Mouse (Mus musculus) hindbrain, embryonic 10.5 days (tissue): ENCODE measurements around the gene Best1. TPM values are rescaled to one million over a fixed set of nuclear protein-coding genes. Genes with fewer than 3 reads are reported as not detected.

ENCODE experiments used
- DNase-seq: peaks from one replicate; pipeline ENCODE4 v3.0.0-alpha.2; 2017; ENCODE audit warnings: low spot score
- H3K27ac ChIP-seq: fragments of 300-500 bp; sonication (generic); 2 replicates; pipeline ENCODE4 v1.5.1; 2016; ENCODE audit warnings: mild to moderate bottlenecking, moderate library complexity
- H3K27me3 ChIP-seq: fragments of 300-500 bp; sonication (generic); 2 replicates; pipeline ENCODE4 v1.6.1; 2016; ENCODE audit warnings: mild to moderate bottlenecking; ENCODE audit not compliant: poor library complexity, insufficient read depth, severe bottlenecking
- H3K36me3 ChIP-seq: fragments of 300-500 bp; sonication (generic); 2 replicates; pipeline ENCODE4 v1.6.1; 2016; ENCODE audit warnings: mild to moderate bottlenecking, moderate library complexity
- H3K4me1 ChIP-seq: fragments of 300-500 bp; sonication (generic); replicated peaks from 2 replicates; pipeline ENCODE4 v1.6.1; 2016; ENCODE audit warnings: mild to moderate bottlenecking
- H3K4me3 ChIP-seq: fragments of 300-500 bp; sonication (generic); 2 replicates; pipeline ENCODE4 v1.5.1; 2016; ENCODE audit warnings: mild to moderate bottlenecking, moderate library complexity
- H3K9me3 ChIP-seq: fragments of 300-500 bp; sonication (generic); 2 replicates; pipeline ENCODE4 v1.6.1; 2016; ENCODE audit warnings: mild to moderate bottlenecking, moderate library complexity
- WGBS: fragments of 180-500 bp; shearing (Covaris S2); methylation state at CpG from one replicate; pipeline ENCODE4 v1.1.7; 2016; 5-methylcytosine and 5-hydroxymethylcytosine counted together
- polyA plus RNA-seq: library from polyadenylated mRNA; unstranded; fragments of >200 nt; fragmentation: Nextera tagmentation; extraction: Ambion mirVana; gene quantifications from 2 replicates; pipeline ENCODE4 v1.2.1, GENCODE M21; 2016

Gene Best1
- polyA plus RNA-seq, 1 experiment from 2014 or later, result 1.8 TPM

DNA sequence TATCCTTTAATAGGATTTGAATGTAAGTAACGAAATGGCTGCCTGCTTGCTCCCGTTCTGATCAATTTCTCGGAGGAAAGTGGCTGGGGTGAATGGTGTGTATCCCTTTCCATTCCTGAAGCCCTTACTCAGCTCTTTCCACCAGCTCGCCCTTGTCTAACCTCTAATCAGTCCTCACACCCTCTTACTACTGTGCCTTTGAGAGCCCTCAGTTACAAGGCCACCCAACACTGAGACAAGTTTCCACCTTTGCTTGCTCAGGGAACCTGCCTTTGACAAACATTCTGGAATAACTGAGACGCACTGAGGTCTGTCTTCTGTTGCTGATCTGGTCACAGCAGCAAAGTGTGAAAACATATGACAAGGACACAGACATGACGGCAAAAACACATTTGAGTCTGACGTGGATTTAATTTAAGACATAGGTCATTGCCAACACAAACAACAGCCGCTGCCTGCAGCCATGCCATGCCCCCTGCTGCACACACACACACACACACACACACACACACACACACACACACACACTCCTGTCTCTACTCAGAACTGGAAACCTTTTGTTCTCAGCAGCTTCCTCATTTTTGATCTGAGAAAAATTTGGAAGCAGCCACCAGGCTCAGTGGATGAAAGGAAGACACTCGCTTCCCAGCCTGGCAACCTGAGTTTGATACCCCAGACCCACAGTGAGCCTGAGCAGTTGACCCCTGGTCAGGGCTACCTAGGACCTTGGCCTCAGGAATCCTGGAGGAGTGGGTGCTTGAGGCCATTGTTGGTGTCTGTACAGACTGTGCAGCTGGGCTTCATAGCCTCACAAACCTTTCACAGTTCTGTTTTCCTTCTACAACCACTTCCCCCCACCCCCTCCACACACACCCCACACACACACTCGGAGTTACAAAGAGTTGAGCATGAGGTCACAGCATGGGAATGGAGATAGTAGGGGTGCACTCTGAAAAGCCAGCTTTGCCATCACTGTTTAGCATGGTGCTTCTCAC is 58.6 kb downstream of the Best1 start:
- no peaks in the 10 kb centered on the region for H3K36me3 ChIP-seq
- no peaks in the 10 kb centered on the region for H3K27me3 ChIP-seq
- no peak overlapping the region for H3K4me3 ChIP-seq
- WGBS, result 63% methylated on average over 10 of the region's 10 CpGs
- H3K4me1 ChIP-seq, result peaks cover 41% of the 10 kb centered on the region
- peak overlapping the region; percentile 41; the same call in 1 of the 2 replicates for H3K27ac ChIP-seq
- DNase-seq, result no peak
- H3K9me3 ChIP-seq, result no peaks in the 10 kb centered on the region

- no peak for DNase-seq
- Histone ChIP-seq H3K4me3 (no peak overlapping the region), H3K27me3 (no peaks in the 10 kb centered on the region), H3K4me1 (peaks cover 41% of the 10 kb centered on the region), H3K9me3 (no peaks in the 10 kb centered on the region), H3K36me3 (no peaks in the 10 kb centered on the region), H3K27ac (peak overlapping the region; percentile 41; the same call in 1 of the 2 replicates)
- WGBS, result 51% methylated on average over 1 of the region's 1 CpGs
These were observed 59.6 kb downstream of the Best1 start for GRCm38 (mm10) chr19:9941809-9942208.

DNA sequence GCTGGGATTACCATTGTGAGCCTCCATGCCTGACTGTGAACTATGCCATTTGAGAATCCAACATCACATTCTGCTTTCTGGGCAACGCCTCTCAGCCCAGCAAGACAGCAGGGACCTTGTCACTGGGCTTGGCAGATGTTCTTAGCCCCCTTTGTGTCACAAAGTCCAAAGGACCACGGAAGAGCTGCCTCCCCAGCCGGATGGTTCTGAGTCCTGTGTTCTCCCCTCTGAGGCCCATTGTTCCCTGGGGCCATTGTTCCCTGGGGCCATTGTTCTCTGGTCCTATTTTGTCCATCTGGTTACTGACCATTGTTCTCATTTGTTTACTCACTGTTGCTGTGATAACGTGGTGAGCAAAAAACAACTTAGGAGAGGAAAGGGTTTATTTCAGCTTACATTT is 60.5 kb downstream of the Best1 start:
- H3K27me3 ChIP-seq, result no peaks in the 10 kb centered on the region
- H3K4me1 ChIP-seq, result peaks cover 45% of the 10 kb centered on the region
- H3K36me3 ChIP-seq, result no peaks in the 10 kb centered on the region
- 11% methylated on average over 4 of the region's 4 CpGs for WGBS
- H3K4me3 ChIP-seq, result no peak overlapping the region
- no peaks in the 10 kb centered on the region for H3K9me3 ChIP-seq
- peak; percentile 60 for DNase-seq
- peak overlapping the region; percentile 64 for H3K27ac ChIP-seq

- DNase-seq, result no peak
- Histone ChIP-seq H3K4me1 (peaks cover 50% of the 10 kb centered on the region), H3K27ac (peak overlapping the region; percentile 50), H3K27me3 (no peaks in the 10 kb centered on the region), H3K36me3 (no peaks in the 10 kb centered on the region), H3K4me3 (no peak overlapping the region), H3K9me3 (no peaks in the 10 kb centered on the region)
- 65% methylated on average over 7 of the region's 7 CpGs for WGBS
These were observed 61.6 kb downstream of the Best1 start for GRCm38 (mm10) chr19:9939841-9940240.

DNA sequence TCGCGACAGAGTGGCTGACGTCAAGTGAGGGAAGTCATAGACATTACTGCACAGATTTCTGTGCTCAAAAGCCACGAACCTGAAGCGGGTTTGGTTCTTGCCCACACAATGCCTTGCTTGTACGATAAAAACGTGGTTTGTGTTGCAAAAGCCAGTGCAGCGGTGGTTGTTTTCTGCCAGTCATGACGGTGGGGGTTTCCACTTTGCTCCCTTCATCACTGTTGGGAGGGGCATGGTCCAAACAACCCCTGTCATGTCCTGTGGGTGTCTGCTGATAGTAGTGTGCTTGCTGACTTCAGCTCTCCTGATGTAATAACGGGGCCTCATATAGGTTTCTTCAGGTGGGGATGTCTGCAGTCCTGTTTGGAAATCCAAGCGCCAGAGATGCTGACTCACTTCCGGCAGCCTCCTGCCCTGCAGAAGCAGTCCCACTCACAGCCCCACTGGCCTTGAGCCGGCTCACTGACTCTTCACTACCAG is 62.6 kb downstream of the Best1 start:
- Histone ChIP-seq H3K4me3 (no peak overlapping the region), H3K9me3 (no peaks in the 10 kb centered on the region), H3K27me3 (no peaks in the 10 kb centered on the region), H3K36me3 (no peaks in the 10 kb centered on the region), H3K27ac (no peak overlapping the region), H3K4me1 (peaks cover 50% of the 10 kb centered on the region)
- DNase-seq, result no peak
- 77% methylated on average over 13 of the region's 13 CpGs for WGBS

- H3K27me3 ChIP-seq, result no peaks in the 10 kb centered on the region
- DNase-seq, result no peak
- WGBS, result 80% methylated on average over 6 of the region's 6 CpGs
- H3K27ac ChIP-seq, result no peak overlapping the region
- H3K4me1 ChIP-seq, result peaks cover 47% of the 10 kb centered on the region
- H3K9me3 ChIP-seq, result no peaks in the 10 kb centered on the region
- no peak overlapping the region for H3K4me3 ChIP-seq
- no peaks in the 10 kb centered on the region for H3K36me3 ChIP-seq
These were observed 63.1 kb downstream of the Best1 start for GRCm38 (mm10) chr19:9938156-9938823.

DNA sequence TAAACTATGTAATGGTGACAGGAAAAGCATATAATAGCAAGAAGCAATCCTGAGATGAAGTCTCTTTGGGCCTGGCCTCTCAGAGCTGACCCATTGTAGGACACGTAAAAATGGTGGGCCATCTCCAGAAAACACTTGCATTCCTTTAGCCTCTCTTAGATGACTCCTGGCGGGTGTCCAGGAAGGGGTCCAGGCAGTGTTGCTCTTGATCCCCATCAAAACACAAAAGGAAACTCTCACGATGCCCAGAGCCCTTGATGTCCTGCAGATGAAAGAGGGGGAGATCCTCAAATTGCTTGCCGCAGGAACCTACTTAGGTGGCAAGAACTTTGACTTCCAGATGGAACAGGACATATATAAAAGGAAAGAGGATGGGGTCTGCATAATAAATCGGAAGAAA is 64.0 kb downstream of the Best1 start:
- Histone ChIP-seq H3K27ac (no peak overlapping the region), H3K4me3 (no peak overlapping the region), H3K4me1 (peaks cover 38% of the 10 kb centered on the region), H3K36me3 (no peaks in the 10 kb centered on the region), H3K27me3 (no peaks in the 10 kb centered on the region), H3K9me3 (peaks cover under 1% of the 10 kb centered on the region; the same call in 1 of the 2 replicates)
- WGBS, result 71% methylated on average over 5 of the region's 5 CpGs
- no peak for DNase-seq

GRCm38 (mm10) chr19:9936579-9936978 is 64.9 kb downstream of the Best1 start:
- Histone ChIP-seq H3K27me3 (no peaks in the 10 kb centered on the region), H3K9me3 (peaks cover 3% of the 10 kb centered on the region; the same call in 1 of the 2 replicates), H3K27ac (no peak overlapping the region), H3K4me3 (no peak overlapping the region), H3K4me1 (peaks cover 30% of the 10 kb centered on the region), H3K36me3 (no peaks in the 10 kb centered on the region)
- WGBS, result 58% methylated on average over 5 of the region's 5 CpGs
- no peak for DNase-seq

Other genes with a start within 250 kb of the Best1 start
- not detected in 2 replicates for gene Scgb2a2, start 154.1 kb downstream of the Best1 start, polyA plus RNA-seq
- 124 and 150 TPM in 2 replicates for gene Incenp, start 102.1 kb downstream of the Best1 start, polyA plus RNA-seq
- gene Fth1, start 21.0 kb downstream of the Best1 start, polyA plus RNA-seq, result 1,451 and 1,593 TPM in 2 replicates
- 39.7 and 39.8 TPM in 2 replicates for gene Rab3il1, start within 50 bp of the Best1 start, polyA plus RNA-seq
- 6.7 and 8.1 TPM in 2 replicates for gene Fads3, start 39.9 kb upstream of the Best1 start, polyA plus RNA-seq
- 180 and 207 TPM in 2 replicates for gene Fads2, start 100.1 kb upstream of the Best1 start, polyA plus RNA-seq
- gene Fads1, start 181.3 kb upstream of the Best1 start, polyA plus RNA-seq, result 162 and 170 TPM in 2 replicates
- 387 and 389 TPM in 2 replicates for gene Tmem258, start 202.4 kb upstream of the Best1 start, polyA plus RNA-seq
- gene Fen1, start 202.5 kb upstream of the Best1 start, polyA plus RNA-seq, result 135 and 181 TPM in 2 replicates
- 2.1 and 2.7 TPM in 2 replicates for gene Myrf, start 239.1 kb upstream of the Best1 start, polyA plus RNA-seq